Mouse (Mus musculus) activated CD4-positive, CD25-positive, alpha-beta regulatory T cell, adult 4 months (primary cell): ENCODE results near the gene Tor4a. TPM values are rescaled to one million over a fixed set of nuclear protein-coding genes. Genes with fewer than 3 reads are reported as not detected.

Experiments used
- ATAC-seq: one replicate; pipeline ENCODE4 v1.8.0; 2017
- polyA plus RNA-seq, 2 experiments: library from polyadenylated mRNA; unstranded; fragments of 100-300 nt; shearing (Covaris generic); gene quantifications; one replicate each; pipeline ENCODE4 v1.2.1; 2017

Tor4a gene
- 10 to 100 TPM; 51.4 to 89.5 TPM for polyA plus RNA-seq

DNA sequence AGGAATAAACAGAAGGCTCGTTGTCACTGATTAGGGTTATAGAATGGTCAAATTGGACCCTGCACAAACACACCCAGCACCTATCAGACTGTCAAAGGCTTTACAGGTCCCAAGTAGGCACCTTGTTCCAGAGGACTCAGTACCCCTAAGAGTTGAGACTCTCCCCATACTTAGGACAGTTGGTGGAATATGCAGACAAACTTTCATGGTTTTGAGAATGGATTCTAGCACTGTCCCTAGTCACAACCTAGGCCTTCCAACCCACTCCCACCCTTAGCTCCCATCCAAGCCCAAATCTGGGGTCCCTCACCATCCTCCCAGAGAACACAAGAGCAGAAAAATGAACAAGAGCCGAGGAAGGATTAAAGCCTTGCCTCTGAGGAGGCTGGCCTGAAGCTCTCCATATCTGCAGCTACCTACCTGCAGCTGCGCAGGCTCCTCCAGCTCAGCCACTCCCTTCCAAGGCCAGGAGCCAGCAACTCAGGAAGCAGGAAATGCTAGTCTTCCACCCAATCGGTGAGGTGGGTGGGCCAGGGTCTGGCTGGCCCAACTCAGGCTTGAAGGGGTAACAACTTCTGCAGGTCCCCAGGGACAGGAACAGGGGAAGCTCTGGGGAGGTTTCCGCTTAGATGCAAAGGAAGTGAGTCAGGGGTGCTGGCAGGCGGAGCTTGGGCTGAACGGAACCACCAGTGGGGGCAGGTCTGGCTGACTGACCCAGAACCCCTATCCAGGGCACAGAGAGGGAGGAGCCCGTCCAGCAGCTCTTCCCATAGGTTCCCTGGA is at the start of gene Tor4a:
Gene Tor4a, minus strand, starts transcription at position 715 of the 783 bp plus-strand sequence.
- peak; percentile 60 for ATAC-seq

DNA sequence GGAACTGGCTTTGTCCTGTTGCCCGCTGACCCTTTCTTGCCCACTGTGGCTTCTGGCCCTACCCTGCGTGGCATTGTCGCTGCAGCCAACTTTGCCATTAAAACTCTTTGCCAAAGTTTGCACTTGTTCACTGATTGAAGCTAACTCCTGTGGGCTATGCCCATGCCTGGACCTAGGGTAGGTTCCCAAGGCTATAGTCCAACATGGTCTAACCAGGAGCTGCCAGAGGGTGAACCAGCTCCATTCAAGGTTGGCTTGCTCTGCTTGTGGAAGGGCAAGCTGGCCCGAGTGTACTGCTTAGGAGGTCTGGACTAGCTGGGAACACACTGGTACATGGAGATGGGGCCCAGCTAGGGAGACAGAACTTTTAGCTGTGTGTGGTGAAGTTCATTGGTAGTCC is 47.5 kb upstream of the Tor4a start:
- no peak for ATAC-seq

DNA sequence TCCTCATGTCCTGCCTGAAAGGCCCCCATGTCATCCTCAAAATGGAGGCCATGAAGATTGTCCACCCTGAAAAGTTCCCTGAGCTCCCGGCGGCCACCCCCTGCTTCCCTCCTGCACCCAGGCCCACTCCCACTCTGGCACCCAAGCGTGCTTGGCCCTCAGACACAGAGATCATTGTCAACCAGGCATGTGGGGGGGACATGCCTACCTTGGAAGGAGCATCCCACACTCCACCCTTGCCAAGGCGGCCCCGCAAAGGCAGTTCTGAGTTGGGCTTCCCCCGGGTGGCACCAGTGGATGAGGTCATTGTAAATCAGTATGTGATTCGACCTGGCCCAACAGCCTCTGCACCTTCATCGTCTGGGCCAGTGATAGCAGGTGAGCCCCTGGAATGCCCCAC is 46.7 kb upstream of the Tor4a start:
- ATAC-seq, result no peak

GRCm38 (mm10) chr2:25242101-25242506 is 45.4 kb upstream of the Tor4a start, which contains the start of the genes Rnf208 and Cysrt1:
Rnf208 (plus strand) TSS chr2:25242255.
Cysrt1 (minus strand) TSS chr2:25242452.
- ATAC-seq, result peak; percentile 67

DNA sequence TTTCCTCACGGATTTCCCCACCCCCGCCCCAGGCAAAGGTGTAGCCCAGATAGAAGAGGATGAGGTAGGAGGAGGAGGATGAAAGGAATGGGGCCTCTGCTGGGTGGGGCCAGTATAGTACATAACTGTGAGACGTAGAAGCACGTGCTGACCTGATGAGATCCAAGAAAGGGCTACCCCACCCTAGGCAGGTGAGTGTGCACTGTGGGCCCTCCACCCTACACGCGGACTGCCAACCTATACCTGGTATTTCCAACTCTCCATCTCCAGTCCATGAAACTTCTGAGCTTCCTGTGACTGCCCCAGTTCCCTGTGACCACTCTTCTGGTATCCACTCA is 44.7 kb upstream of the Tor4a start:
- peak; percentile 42 for ATAC-seq

- ATAC-seq, result peak; percentile 33
Measured at GRCm38 (mm10) chr2:25240723-25241437, 44.2 kb upstream of the Tor4a start.

DNA sequence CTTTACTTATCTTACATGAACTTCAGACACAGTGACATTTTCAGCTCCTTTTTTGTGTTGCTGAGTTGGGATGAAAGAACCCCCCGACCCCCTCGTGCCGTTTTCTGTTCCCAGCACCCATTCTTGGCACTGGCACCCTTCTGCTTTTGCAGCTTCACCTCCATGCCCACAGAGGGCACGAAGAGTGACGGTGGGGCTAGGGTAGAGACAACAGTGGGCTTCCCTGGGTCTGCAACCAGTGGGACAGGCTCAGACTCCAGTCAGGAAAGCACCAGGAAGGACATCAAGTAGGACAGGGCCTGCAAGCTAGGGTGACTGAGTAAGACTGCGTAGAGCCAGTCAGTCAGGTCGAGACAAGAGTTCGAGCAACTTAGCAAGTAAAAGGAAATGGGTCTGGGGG is 43.6 kb upstream of the Tor4a start:
- no peak for ATAC-seq

GRCm38 (mm10) chr2:25239766-25240165 is 43.1 kb upstream of the Tor4a start:
- ATAC-seq, result no peak

DNA sequence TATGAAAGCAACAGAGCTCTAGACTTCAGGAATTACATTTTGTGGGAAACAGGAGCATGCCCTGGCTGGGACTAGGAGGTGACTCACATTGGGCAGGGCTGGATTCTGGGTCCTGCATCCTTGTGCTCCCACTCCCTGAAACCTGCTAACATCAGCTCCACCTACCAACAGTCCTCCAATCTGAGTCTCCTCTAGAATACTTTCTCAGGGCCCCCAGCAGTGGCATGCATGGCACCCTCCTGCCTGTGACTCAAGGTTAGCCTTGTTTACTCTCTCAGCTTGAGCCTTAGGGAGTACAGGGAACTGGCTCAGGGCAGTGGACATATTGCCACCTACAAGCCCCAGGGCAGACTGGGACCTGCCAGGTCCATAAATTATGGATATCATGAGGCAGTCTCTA is 41.4 kb upstream of the Tor4a start:
- ATAC-seq, result no peak

- ATAC-seq, result no peak
Measured at GRCm38 (mm10) chr2:25237522-25237921, 40.8 kb upstream of the Tor4a start.

GRCm38 (mm10) chr2:25236614-25237013 is 39.9 kb upstream of the Tor4a start, which contains the start of gene Rnf224:
Rnf224 (minus strand) TSS chr2:25236787.
- ATAC-seq, result no peak

DNA sequence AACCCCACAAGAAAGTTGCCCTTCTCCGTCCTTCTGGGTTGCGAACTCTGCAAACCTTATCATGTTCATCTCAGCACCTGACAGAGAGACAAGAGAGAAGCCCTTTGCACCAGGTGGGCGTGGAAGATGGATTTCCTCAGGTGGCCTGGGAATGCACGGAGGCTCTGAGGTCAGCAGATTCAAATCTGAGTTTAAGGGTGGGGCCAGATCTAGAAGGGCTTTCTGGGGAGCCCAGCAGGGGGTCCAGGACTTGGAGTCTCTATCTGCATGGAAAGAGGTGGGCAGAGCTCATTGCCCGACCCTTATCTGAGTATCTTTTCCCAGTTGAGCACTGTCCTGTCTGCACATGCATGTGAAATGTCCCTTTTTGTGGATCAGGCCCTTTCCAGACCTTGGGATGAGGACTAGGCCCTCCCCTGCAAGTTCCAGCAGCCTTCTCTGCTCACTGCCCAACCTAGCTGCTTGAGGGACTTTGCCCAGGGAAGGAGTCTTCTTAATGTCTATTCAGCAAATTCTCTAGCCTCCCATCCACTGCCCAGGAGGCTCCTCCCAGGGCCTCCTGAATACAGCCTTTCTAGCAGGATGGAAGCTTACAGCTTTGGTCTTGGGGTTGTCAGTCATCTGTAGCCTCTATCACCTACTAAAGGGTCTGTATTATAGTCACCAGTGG is 38.0 kb upstream of the Tor4a start:
- no peak for ATAC-seq

GRCm38 (mm10) chr2:25234050-25234449 is 37.4 kb upstream of the Tor4a start, which contains the start of gene Slc34a3:
Slc34a3 (minus strand) TSS chr2:25234364.
- ATAC-seq, result no peak

GRCm38 (mm10) chr2:25233421-25233820 is 36.7 kb upstream of the Tor4a start:
- no peak for ATAC-seq

GRCm38 (mm10) chr2:25231038-25231437 is 34.4 kb upstream of the Tor4a start:
- ATAC-seq, result no peak

GRCm38 (mm10) chr2:25230581-25230980 is 33.9 kb upstream of the Tor4a start:
- ATAC-seq, result no peak

DNA sequence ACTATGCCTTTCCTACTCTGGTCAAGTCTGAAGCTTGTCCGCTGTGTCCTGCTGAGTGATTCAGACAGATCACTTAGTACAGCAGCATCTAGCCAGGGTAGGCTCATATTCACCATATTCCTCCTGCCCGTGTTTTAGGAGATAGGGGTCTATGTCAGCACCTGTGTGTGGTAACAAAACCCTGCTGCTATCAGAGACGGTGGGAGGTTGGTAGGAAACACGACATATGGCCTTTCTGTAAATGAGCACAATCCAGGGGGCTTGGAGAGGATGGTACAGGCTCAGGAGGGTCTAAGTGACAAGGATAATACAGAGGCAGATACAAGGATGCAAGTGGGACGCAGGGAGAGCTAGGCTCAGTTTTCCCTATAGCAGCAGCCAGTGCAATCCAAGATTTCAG is 32.9 kb upstream of the Tor4a start:
- ATAC-seq, result no peak

GRCm38 (mm10) chr2:25228995-25229530 is 32.4 kb upstream of the Tor4a start:
- no peak for ATAC-seq

GRCm38 (mm10) chr2:25228431-25228889 is 31.8 kb upstream of the Tor4a start:
- ATAC-seq, result peak; percentile 41

DNA sequence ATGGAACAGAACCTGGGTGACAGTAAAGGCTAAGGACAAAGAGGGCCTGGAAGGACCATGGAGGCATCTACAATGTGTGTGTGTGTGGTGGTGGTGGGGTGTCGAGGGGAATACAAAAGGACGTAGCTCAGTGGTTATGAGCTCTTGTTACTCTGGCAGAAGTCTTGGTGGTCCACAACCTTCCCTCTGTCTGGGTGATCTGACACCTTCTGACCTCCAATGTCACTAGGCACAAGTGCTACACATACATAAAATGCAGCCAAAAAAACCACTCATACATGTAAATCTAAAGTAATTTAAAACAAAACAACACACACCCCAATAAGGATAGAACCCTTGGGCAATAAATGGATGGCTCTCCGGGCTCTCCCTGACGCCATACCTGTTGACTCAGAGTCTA is 30.7 kb upstream of the Tor4a start:
- no peak for ATAC-seq

GRCm38 (mm10) chr2:25226864-25227263 is 30.2 kb upstream of the Tor4a start:
- no peak for ATAC-seq

GRCm38 (mm10) chr2:25225811-25226379 is 29.2 kb upstream of the Tor4a start:
- ATAC-seq, result no peak
